Mouse (Mus musculus) gastrocnemius, adult 8-10 months (tissue): ENCODE measurements around the gene Tgfbrap1. TPM values are rescaled to one million over a fixed set of nuclear protein-coding genes. Genes with fewer than 3 reads are reported as not detected.

Source experiments
- DNase-seq, 2 experiments: peaks; one replicate each; pipeline ENCODE4 v3.0.0; 2022; ENCODE audit warnings: low spot score in 2 of 2
- total RNA-seq, 4 experiments: library from RNA; stranded (reverse); gene quantifications; 2 replicates each; pipeline ENCODE4 v1.2.4; 2022

Gene Tgfbrap1
- total RNA-seq, 4 experiments from 2014 or later: 11.3 to 15.0 (median 13.3) TPM

GRCm38 (mm10) chr1:43112882-43113281, 14.4 kb upstream of the Tgfbrap1 start:
- DNase-seq: peak; percentile 37 to 44

- DNase-seq: no peak
These were observed 12.1 kb upstream of the Tgfbrap1 start for GRCm38 (mm10) chr1:43110556-43110955.

GRCm38 (mm10) chr1:43108729-43109128, 10.3 kb upstream of the Tgfbrap1 start:
- no peak for DNase-seq

GRCm38 (mm10) chr1:43094206-43094605, 4.2 kb downstream of the Tgfbrap1 start:
- DNase-seq: no peak

GRCm38 (mm10) chr1:43092056-43093015, 6.1 kb downstream of the Tgfbrap1 start:
- DNase-seq: peak; percentile 48 to 56

- no peak for DNase-seq
These were observed 7.0 kb downstream of the Tgfbrap1 start for GRCm38 (mm10) chr1:43091306-43092055.

- no peak for DNase-seq
These were observed 8.0 kb downstream of the Tgfbrap1 start for GRCm38 (mm10) chr1:43090418-43090817.

- DNase-seq: no peak
These were observed 15.5 kb downstream of the Tgfbrap1 start for GRCm38 (mm10) chr1:43082946-43083345.

- no peak for DNase-seq
These were observed 20.3 kb downstream of the Tgfbrap1 start for GRCm38 (mm10) chr1:43078124-43078523.

GRCm38 (mm10) chr1:43074791-43075190, 23.6 kb downstream of the Tgfbrap1 start:
- no peak for DNase-seq

GRCm38 (mm10) chr1:43072561-43072960, 25.9 kb downstream of the Tgfbrap1 start:
- DNase-seq: no peak

- no peak for DNase-seq
These were observed 26.4 kb downstream of the Tgfbrap1 start for GRCm38 (mm10) chr1:43072028-43072427.

- no peak for DNase-seq
These were observed 27.7 kb downstream of the Tgfbrap1 start for GRCm38 (mm10) chr1:43070726-43071125.

GRCm38 (mm10) chr1:43067551-43067950, 30.9 kb downstream of the Tgfbrap1 start:
- DNase-seq: no peak

- DNase-seq: no peak
These were observed 31.9 kb downstream of the Tgfbrap1 start for GRCm38 (mm10) chr1:43066573-43066972.

GRCm38 (mm10) chr1:43065615-43066310, 32.7 kb downstream of the Tgfbrap1 start:
- no peak for DNase-seq

- DNase-seq: no peak
These were observed 46.5 kb downstream of the Tgfbrap1 start for GRCm38 (mm10) chr1:43051903-43052302.

GRCm38 (mm10) chr1:43047811-43048210, 50.6 kb downstream of the Tgfbrap1 start:
- no peak for DNase-seq

- no peak for DNase-seq
These were observed 51.4 kb downstream of the Tgfbrap1 start for GRCm38 (mm10) chr1:43046990-43047389.

GRCm38 (mm10) chr1:43045204-43045982, 53.0 kb downstream of the Tgfbrap1 start:
- no peak for DNase-seq

GRCm38 (mm10) chr1:43042271-43042670, 56.2 kb downstream of the Tgfbrap1 start:
- DNase-seq: no peak
